Mouse (Mus musculus) ES-E14 (cell line): ENCODE measurements around the gene Gjb1.
"Not testable (repeated sequence)": the region's sequence is repeated elsewhere in the genome, so short reads cannot be mapped to it uniquely, and the experiment has no call there.

Source experiments
- CHD2 ChIP-seq: IDR thresholded peaks from 2 replicates; pipeline ENCODE4 v1.6.1; 2014; ENCODE audit warnings: mild to moderate bottlenecking, low read depth, low read length, inconsistent platforms
- HCFC1 ChIP-seq: IDR thresholded peaks from 2 replicates; pipeline ENCODE4 v1.6.1; 2012; ENCODE audit warnings: low read length, inconsistent platforms, borderline replicate concordance; ENCODE audit not compliant: insufficient read depth
- MAFK ChIP-seq: IDR thresholded peaks from 2 replicates; pipeline ENCODE4 v1.6.1; 2014; ENCODE audit warnings: mild to moderate bottlenecking, low read depth, low read length, inconsistent platforms; ENCODE audit not compliant: insufficient read depth
- ZC3H11A ChIP-seq: IDR thresholded peaks from 2 replicates; pipeline ENCODE4 v1.6.1; 2012; ENCODE audit warnings: low read depth, mild to moderate bottlenecking, inconsistent platforms, low read length, borderline replicate concordance
- ZNF384 ChIP-seq: IDR thresholded peaks from 2 replicates; pipeline ENCODE4 v1.6.1; 2012; ENCODE audit warnings: low read depth, low read length, inconsistent platforms

GRCm38 (mm10) chrX:101342837-101343236 is 33.3 kb upstream of the Gjb1 start:
- TF ChIP-seq ZNF384, MAFK, ZC3H11A, CHD2, HCFC1: not testable (repeated sequence)
